Mouse (Mus musculus): ENCODE results near the gene Ppm1e.

DNA sequence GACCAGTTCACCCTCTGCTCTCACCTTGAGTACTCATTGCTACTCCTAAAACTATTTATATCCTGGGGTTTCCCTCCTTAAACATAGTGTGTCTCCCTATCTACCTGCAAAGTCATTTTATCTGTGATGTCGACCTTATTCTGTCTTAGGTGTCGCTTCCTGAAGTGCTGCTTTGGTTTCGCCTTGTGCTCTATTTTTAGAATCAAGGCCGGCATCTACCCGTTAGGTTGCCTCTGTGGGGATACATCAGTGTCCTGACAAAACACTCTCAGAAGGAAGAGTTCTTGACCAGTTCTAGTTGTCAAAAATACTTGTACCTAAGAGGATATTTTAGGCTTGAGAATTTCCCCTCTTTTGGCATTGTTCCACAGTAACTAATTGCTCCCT, 123.3 kb downstream of the Ppm1e start:
- no peak for TF ChIP-seq GATA1 (IDR thresholded peaks at IDR 0.05; ENCODE audit: borderline replicate concordance, low read length)
- no peak for TF ChIP-seq FLI1 (IDR thresholded peaks at IDR 0.05; ENCODE audit: low read length)

Data from megakaryocyte, embryonic 14.5 days (primary cell).